Mouse (Mus musculus) small intestine, adult 2 months (tissue): ENCODE data around the gene Neurl2.

Source experiments
- CTCF ChIP-seq: fragments of 200-500 bp; IDR thresholded peaks from 2 replicates; pipeline ENCODE4 v1.5.1; 2012; ENCODE audit warnings: low read depth, mild to moderate bottlenecking, control low read depth, inconsistent platforms, low read length, moderate library complexity, mixed read lengths; ENCODE audit not compliant: insufficient replicate concordance, insufficient read length; ENCODE audit errors: extremely low read depth
- POLR2A ChIP-seq: fragments of 200-500 bp; IDR thresholded peaks from 2 replicates; pipeline ENCODE4 v1.6.1; 2012; ENCODE audit warnings: low read depth, mild to moderate bottlenecking, control low read depth, inconsistent platforms, low read length, moderate library complexity

GRCm38 (mm10) chr2:164793772-164794171 lies 39.5 kb downstream of the Neurl2 start:
- TF ChIP-seq POLR2A, result no peak
- no peak for TF ChIP-seq CTCF
